Mouse (Mus musculus) forebrain, embryonic 11.5 days (tissue): ENCODE measurements around the gene Twist2. TPM values are rescaled to one million over a fixed set of nuclear protein-coding genes. Genes with fewer than 3 reads are reported as not detected.

Source experiments
- ATAC-seq: fragments of 200-750 bp; cut with Nextera tagmentation; replicated peaks from 2 replicates; pipeline ENCODE4 v1.8.0; 2017; ENCODE audit warnings: moderate TSS enrichment; ENCODE audit not compliant: low FRiP score
- DNase-seq: peaks from one replicate; pipeline ENCODE4 v3.0.0-alpha.2; 2017; ENCODE audit warnings: low spot score
- H3K27ac ChIP-seq: fragments of 300-500 bp; sonication (generic); 2 replicates; pipeline ENCODE4 v1.5.1; 2014; ENCODE audit warnings: low read depth, low read length
- H3K27me3 ChIP-seq: fragments of 300-500 bp; sonication (generic); 2 replicates; pipeline ENCODE4 v1.6.1; 2014; ENCODE audit warnings: mild to moderate bottlenecking, low read length, mixed read lengths; ENCODE audit not compliant: control insufficient read depth, insufficient read depth
- H3K36me3 ChIP-seq: fragments of 300-500 bp; sonication (generic); 2 replicates; pipeline ENCODE4 v1.6.1; 2014; ENCODE audit warnings: mild to moderate bottlenecking, low read length, moderate library complexity, mixed read lengths; ENCODE audit not compliant: control insufficient read depth, insufficient read depth
- H3K4me1 ChIP-seq: fragments of 300-500 bp; sonication (generic); replicated peaks from 2 replicates; pipeline ENCODE4 v1.6.1; 2014; ENCODE audit warnings: low read length, mixed read lengths; ENCODE audit not compliant: control insufficient read depth, insufficient read depth
- H3K4me2 ChIP-seq: fragments of 300-500 bp; sonication (generic); 2 replicates; pipeline ENCODE4 v1.6.1; 2014; ENCODE audit warnings: low read depth, mild to moderate bottlenecking, low read length, moderate library complexity, mixed read lengths; ENCODE audit not compliant: severe bottlenecking
- H3K4me3 ChIP-seq: fragments of 300-500 bp; sonication (generic); 2 replicates; pipeline ENCODE4 v1.5.1; 2014; ENCODE audit warnings: low read depth, low read length
- H3K9ac ChIP-seq: fragments of 300-500 bp; sonication (generic); 2 replicates; pipeline ENCODE4 v1.6.1; 2014; ENCODE audit warnings: low read length
- H3K9me3 ChIP-seq: fragments of 300-500 bp; sonication (generic); 2 replicates; pipeline ENCODE4 v1.6.1; 2016; ENCODE audit warnings: low read length, mixed read lengths; ENCODE audit not compliant: control insufficient read depth
- WGBS: fragments of 180-500 bp; shearing (Covaris S2); extraction: QIAGEN DNeasy Blood & Tissue Kit; methylation state at CpG from one replicate; pipeline ENCODE4 v1.1.7; 2014; 5-methylcytosine and 5-hydroxymethylcytosine counted together
- polyA plus RNA-seq: library from polyadenylated mRNA; unstranded; fragments of >200 nt; fragmentation: Nextera tagmentation; extraction: Ambion mirVana; gene quantifications from 2 replicates; pipeline ENCODE4 v1.2.1, GENCODE M21; 2014

Gene Twist2
- polyA plus RNA-seq, 1 experiment from 2014 or later, result 7.9 TPM

GRCm38 (mm10) chr1:91823951-91824350, 22.7 kb downstream of the Twist2 start:
- 88% methylated on average over 7 of the region's 7 CpGs for WGBS
- DNase-seq (no peak), ATAC-seq (no peak)
- Histone ChIP-seq H3K9me3 (no peaks in the 10 kb centered on the region), H3K27ac (no peak overlapping the region), H3K36me3 (no peaks in the 10 kb centered on the region), H3K4me2 (no peak overlapping the region), H3K4me1 (no peaks in the 10 kb centered on the region), H3K4me3 (no peak overlapping the region), H3K27me3 (no peaks in the 10 kb centered on the region), H3K9ac (no peak overlapping the region)

GRCm38 (mm10) chr1:91825261-91825660, 24.0 kb downstream of the Twist2 start:
- 53% methylated on average over 4 of the region's 4 CpGs for WGBS
- Histone ChIP-seq H3K27me3 (no peaks in the 10 kb centered on the region), H3K36me3 (no peaks in the 10 kb centered on the region)

GRCm38 (mm10) chr1:91831978-91832377, 30.7 kb downstream of the Twist2 start:
- WGBS, result 89% methylated on average over 7 of the region's 7 CpGs
- Histone ChIP-seq H3K4me1 (no peaks in the 10 kb centered on the region), H3K9me3 (no peaks in the 10 kb centered on the region), H3K27ac (no peak overlapping the region), H3K27me3 (no peaks in the 10 kb centered on the region), H3K9ac (no peak overlapping the region), H3K4me2 (no peak overlapping the region), H3K36me3 (no peaks in the 10 kb centered on the region), H3K4me3 (no peak overlapping the region)
- DNase-seq (no peak), ATAC-seq (no peak)

More at GRCm38 (mm10) chr1:91825261-91825660, 24.0 kb downstream of the Twist2 start:
- ATAC-seq, result no peak
- Histone ChIP-seq H3K27ac (no peak overlapping the region), H3K9me3 (no peaks in the 10 kb centered on the region), H3K4me2 (no peak overlapping the region), H3K9ac (no peak overlapping the region), H3K4me1 (no peaks in the 10 kb centered on the region), H3K4me3 (no peak overlapping the region)
- no peak for DNase-seq

GRCm38 (mm10) chr1:91839557-91839956, 38.3 kb downstream of the Twist2 start:
- Histone ChIP-seq H3K4me3 (no peak overlapping the region), H3K9ac (no peak overlapping the region), H3K27ac (no peak overlapping the region), H3K4me1 (no peaks in the 10 kb centered on the region), H3K27me3 (no peaks in the 10 kb centered on the region), H3K36me3 (no peaks in the 10 kb centered on the region), H3K9me3 (no peaks in the 10 kb centered on the region), H3K4me2 (no peak overlapping the region)
- WGBS, result 95% methylated on average over 6 of the region's 6 CpGs
- ATAC-seq (no peak), DNase-seq (no peak)

- no peak for DNase-seq
- no peak overlapping the region for H3K9ac ChIP-seq
- H3K27me3 ChIP-seq, result no peaks in the 10 kb centered on the region
- H3K27ac ChIP-seq, result no peak overlapping the region
- ATAC-seq, result no peak
- WGBS, result 84% methylated on average over 6 of the region's 6 CpGs
- no peaks in the 10 kb centered on the region for H3K4me1 ChIP-seq
- no peaks in the 10 kb centered on the region for H3K9me3 ChIP-seq
- H3K4me2 ChIP-seq, result no peak overlapping the region
- H3K36me3 ChIP-seq, result no peaks in the 10 kb centered on the region
- H3K4me3 ChIP-seq, result no peak overlapping the region
These were observed 38.7 kb downstream of the Twist2 start for GRCm38 (mm10) chr1:91839979-91840378.

GRCm38 (mm10) chr1:91844236-91844635, 43.0 kb downstream of the Twist2 start:
- no peak overlapping the region for H3K27ac ChIP-seq
- H3K4me3 ChIP-seq, result no peak overlapping the region
- ATAC-seq (no peak), DNase-seq (no peak)
- no peak overlapping the region for H3K9ac ChIP-seq
- H3K4me2 ChIP-seq, result no peak overlapping the region
- no peaks in the 10 kb centered on the region for H3K9me3 ChIP-seq
- H3K27me3 ChIP-seq, result no peaks in the 10 kb centered on the region
- H3K4me1 ChIP-seq, result no peaks in the 10 kb centered on the region
- no peaks in the 10 kb centered on the region for H3K36me3 ChIP-seq
- WGBS, result 85% methylated on average over 4 of the region's 4 CpGs

GRCm38 (mm10) chr1:91844681-91845379, 43.6 kb downstream of the Twist2 start:
- Histone ChIP-seq H3K4me3 (no peak overlapping the region), H3K36me3 (no peaks in the 10 kb centered on the region), H3K27ac (no peak overlapping the region), H3K4me1 (no peaks in the 10 kb centered on the region), H3K9ac (no peak overlapping the region), H3K4me2 (no peak overlapping the region), H3K27me3 (no peaks in the 10 kb centered on the region), H3K9me3 (no peaks in the 10 kb centered on the region)
- ATAC-seq (0 out of 2 replicates have a peak, but pooled peaks have one; percentile 30), DNase-seq (no peak)
- WGBS, result 48% methylated on average over 8 of the region's 8 CpGs

GRCm38 (mm10) chr1:91845380-91845957, 44.2 kb downstream of the Twist2 start:
- WGBS, result 79% methylated on average over 9 of the region's 9 CpGs
- ATAC-seq, result no peak

GRCm38 (mm10) chr1:91851300-91851699, 50.0 kb downstream of the Twist2 start:
- ATAC-seq (no peak), DNase-seq (no peak)
- Histone ChIP-seq H3K4me3 (no peak overlapping the region), H3K36me3 (no peaks in the 10 kb centered on the region), H3K9me3 (no peaks in the 10 kb centered on the region), H3K9ac (no peak overlapping the region), H3K4me1 (no peaks in the 10 kb centered on the region), H3K4me2 (no peak overlapping the region), H3K27ac (no peak overlapping the region), H3K27me3 (no peaks in the 10 kb centered on the region)
- 85% methylated on average over 7 of the region's 7 CpGs for WGBS

More at GRCm38 (mm10) chr1:91845380-91845957, 44.2 kb downstream of the Twist2 start:
- Histone ChIP-seq H3K4me1 (no peaks in the 10 kb centered on the region), H3K27me3 (no peaks in the 10 kb centered on the region), H3K4me3 (no peak overlapping the region), H3K4me2 (no peak overlapping the region), H3K36me3 (no peaks in the 10 kb centered on the region), H3K9me3 (no peaks in the 10 kb centered on the region), H3K27ac (no peak overlapping the region), H3K9ac (no peak overlapping the region)
- DNase-seq, result no peak
